Mouse (Mus musculus) Muller cell, postnatal 12 days (primary cell): ENCODE measurements around the gene Btg2.

Source experiments
- DNase-seq: peaks from one replicate; pipeline ENCODE4 v3.0.0-alpha.2; 2015; ENCODE audit errors: inconsistent ontology term

The Btg2 gene

GRCm38 (mm10) chr1:134059739-134060695 lies 18.9 kb downstream of the Btg2 start:
- DNase-seq, result no peak

- no peak for DNase-seq
Observed at GRCm38 (mm10) chr1:134058870-134059269, 20.1 kb downstream of the Btg2 start.

GRCm38 (mm10) chr1:134057736-134058135 lies 21.2 kb downstream of the Btg2 start:
- DNase-seq, result no peak

- no peak for DNase-seq
Observed at GRCm38 (mm10) chr1:134056285-134056684, 22.6 kb downstream of the Btg2 start.

- no peak for DNase-seq
Observed at GRCm38 (mm10) chr1:134055666-134056245, 23.2 kb downstream of the Btg2 start.

GRCm38 (mm10) chr1:134055058-134055457 lies 23.9 kb downstream of the Btg2 start:
- no peak for DNase-seq

- DNase-seq, result peak; percentile 60
Observed at GRCm38 (mm10) chr1:134053207-134053606, 25.7 kb downstream of the Btg2 start.

GRCm38 (mm10) chr1:134049542-134049941 lies 29.4 kb downstream of the Btg2 start:
- DNase-seq, result no peak

GRCm38 (mm10) chr1:134048759-134049158 lies 30.2 kb downstream of the Btg2 start:
- DNase-seq, result peak; percentile 81

- DNase-seq, result no peak
Observed at GRCm38 (mm10) chr1:134047431-134047830, 31.5 kb downstream of the Btg2 start.

GRCm38 (mm10) chr1:134046387-134046786 lies 32.5 kb downstream of the Btg2 start:
- DNase-seq, result no peak

- DNase-seq, result peak; percentile 88
Observed at GRCm38 (mm10) chr1:134045971-134046370, 32.9 kb downstream of the Btg2 start.

GRCm38 (mm10) chr1:134044805-134045204 lies 34.1 kb downstream of the Btg2 start:
- DNase-seq, result no peak

GRCm38 (mm10) chr1:134042341-134042740 lies 36.6 kb downstream of the Btg2 start:
- DNase-seq, result no peak

GRCm38 (mm10) chr1:134041900-134042299 lies 37.0 kb downstream of the Btg2 start:
- DNase-seq, result no peak

- peak; percentile 81 for DNase-seq
Observed at GRCm38 (mm10) chr1:134039361-134039760, 39.6 kb downstream of the Btg2 start.

- peak; percentile 73 for DNase-seq
Observed at GRCm38 (mm10) chr1:134038336-134038735, 40.6 kb downstream of the Btg2 start.

GRCm38 (mm10) chr1:134037172-134037571 lies 41.7 kb downstream of the Btg2 start, which contains the start of gene Fmod:
TSS of gene Fmod (plus strand) at chr1:134037254.
- DNase-seq, result peak; percentile 80

GRCm38 (mm10) chr1:134036492-134036891 lies 42.4 kb downstream of the Btg2 start:
- DNase-seq, result no peak

- no peak for DNase-seq
Observed at GRCm38 (mm10) chr1:134028161-134028846, 50.6 kb downstream of the Btg2 start.

GRCm38 (mm10) chr1:134026741-134027140 lies 52.2 kb downstream of the Btg2 start:
- no peak for DNase-seq

- DNase-seq, result no peak
Observed at GRCm38 (mm10) chr1:134025975-134026374, 52.9 kb downstream of the Btg2 start.
